Mouse (Mus musculus): ENCODE measurements around the gene Agfg2. TPM values are rescaled to one million over a fixed set of nuclear protein-coding genes. Genes with fewer than 3 reads are reported as not detected.

Agfg2 gene
- polyA plus RNA-seq, 1 experiment from 2014 or later: 22.8 TPM

GRCm38 (mm10) chr5:137682526-137682925, 2.0 kb downstream of the Agfg2 start:
- Histone ChIP-seq H3K4me2 (no peak overlapping the region), H3K4me1 (replicated peaks) (peaks cover 13% of the 10 kb centered on the region), H3K9ac (replicated peaks) (no peak overlapping the region), H3K27me3 (no peaks in the 10 kb centered on the region), H3K27ac (no peak overlapping the region), H3K4me3 (replicated peaks) (no peak overlapping the region), H3K36me3 (0 out of 2 replicates have a peak, but pooled peaks cover 14% of the 10 kb centered on the region), H3K9me3 (no peaks in the 10 kb centered on the region)
- no peak for ATAC-seq (ENCODE audit: insufficient number of reproducible peaks, insufficient read depth, low FRiP score, low TSS enrichment, low read depth)
- WGBS: 88% methylated on average over 6 of the region's 6 CpGs

- Histone ChIP-seq H3K4me1 (replicated peaks) (peaks cover 13% of the 10 kb centered on the region), H3K36me3 (peaks cover 21% of the 10 kb centered on the region; the same call in 1 of the 2 replicates), H3K27me3 (no peaks in the 10 kb centered on the region), H3K9ac (replicated peaks) (0 out of 2 replicates have a peak overlapping the region, but pooled peaks have one; percentile 18), H3K4me3 (replicated peaks) (no peak overlapping the region), H3K4me2 (no peak overlapping the region), H3K27ac (no peak overlapping the region), H3K9me3 (no peaks in the 10 kb centered on the region)
- WGBS: 89% methylated on average over 4 of the region's 4 CpGs
- ATAC-seq (ENCODE audit: insufficient number of reproducible peaks, insufficient read depth, low FRiP score, low TSS enrichment, low read depth): no peak
These were observed 4.8 kb downstream of the Agfg2 start for GRCm38 (mm10) chr5:137679726-137680125.

- H3K36me3 ChIP-seq: peaks cover 24% of the 10 kb centered on the region; the same call in 1 of the 2 replicates
- peaks cover 9% of the 10 kb centered on the region for H3K4me1 ChIP-seq (replicated peaks)
- 85% methylated on average over 3 of the region's 3 CpGs for WGBS
- no peak overlapping the region for H3K4me3 ChIP-seq (replicated peaks)
- H3K9ac ChIP-seq (replicated peaks): no peak overlapping the region
- no peak overlapping the region for H3K27ac ChIP-seq
- H3K27me3 ChIP-seq: no peaks in the 10 kb centered on the region
- H3K4me2 ChIP-seq: no peak overlapping the region
- ATAC-seq (ENCODE audit: insufficient number of reproducible peaks, insufficient read depth, low FRiP score, low TSS enrichment, low read depth): no peak
- H3K9me3 ChIP-seq: no peaks in the 10 kb centered on the region
These were observed 5.8 kb downstream of the Agfg2 start for GRCm38 (mm10) chr5:137678736-137679135.

- Histone ChIP-seq H3K4me3 (replicated peaks) (no peak overlapping the region), H3K4me2 (no peak overlapping the region), H3K36me3 (peaks cover 24% of the 10 kb centered on the region; the same call in 1 of the 2 replicates), H3K9ac (replicated peaks) (no peak overlapping the region), H3K27me3 (no peaks in the 10 kb centered on the region), H3K4me1 (replicated peaks) (peaks cover under 1% of the 10 kb centered on the region), H3K9me3 (no peaks in the 10 kb centered on the region), H3K27ac (no peak overlapping the region)
- 94% methylated on average over 8 of the region's 8 CpGs for WGBS
- ATAC-seq (ENCODE audit: insufficient number of reproducible peaks, insufficient read depth, low FRiP score, low TSS enrichment, low read depth): no peak
These were observed 6.7 kb downstream of the Agfg2 start for GRCm38 (mm10) chr5:137677859-137678258.

GRCm38 (mm10) chr5:137674786-137675185, 9.7 kb downstream of the Agfg2 start:
- Histone ChIP-seq H3K4me3 (replicated peaks) (no peak overlapping the region), H3K9me3 (no peaks in the 10 kb centered on the region), H3K36me3 (peaks cover 17% of the 10 kb centered on the region; the same call in 1 of the 2 replicates), H3K9ac (replicated peaks) (no peak overlapping the region), H3K27me3 (no peaks in the 10 kb centered on the region), H3K4me1 (replicated peaks) (peaks cover 22% of the 10 kb centered on the region), H3K4me2 (no peak overlapping the region), H3K27ac (no peak overlapping the region)
- WGBS: 94% methylated on average over 8 of the region's 8 CpGs
- ATAC-seq (ENCODE audit: insufficient number of reproducible peaks, insufficient read depth, low FRiP score, low TSS enrichment, low read depth): no peak

- Histone ChIP-seq H3K4me3 (replicated peaks) (no peak overlapping the region), H3K9me3 (no peaks in the 10 kb centered on the region), H3K36me3 (peaks cover 11% of the 10 kb centered on the region; the same call in 1 of the 2 replicates), H3K4me1 (replicated peaks) (peaks cover 22% of the 10 kb centered on the region), H3K27me3 (no peaks in the 10 kb centered on the region), H3K4me2 (no peak overlapping the region), H3K9ac (replicated peaks) (no peak overlapping the region), H3K27ac (no peak overlapping the region)
- ATAC-seq (ENCODE audit: insufficient number of reproducible peaks, insufficient read depth, low FRiP score, low TSS enrichment, low read depth): no peak
- WGBS: 91% methylated on average over 6 of the region's 6 CpGs
These were observed 11.5 kb downstream of the Agfg2 start for GRCm38 (mm10) chr5:137673015-137673414.

- no peak for ATAC-seq (ENCODE audit: insufficient number of reproducible peaks, insufficient read depth, low FRiP score, low TSS enrichment, low read depth)
- Histone ChIP-seq H3K4me1 (replicated peaks) (peaks cover 22% of the 10 kb centered on the region), H3K4me3 (replicated peaks) (no peak overlapping the region), H3K36me3 (peaks cover 15% of the 10 kb centered on the region), H3K4me2 (no peak overlapping the region), H3K27ac (peak overlapping the region; percentile 73), H3K9me3 (no peaks in the 10 kb centered on the region), H3K27me3 (no peaks in the 10 kb centered on the region), H3K9ac (replicated peaks) (no peak overlapping the region)
- 80% methylated on average over 5 of the region's 5 CpGs for WGBS
These were observed 12.2 kb downstream of the Agfg2 start for GRCm38 (mm10) chr5:137672361-137672760.

GRCm38 (mm10) chr5:137671443-137672240, 12.9 kb downstream of the Agfg2 start:
- H3K27me3 ChIP-seq: no peaks in the 10 kb centered on the region
- H3K4me1 ChIP-seq (replicated peaks): peaks cover 22% of the 10 kb centered on the region
- WGBS: 23% methylated on average over 9 of the region's 9 CpGs
- H3K9me3 ChIP-seq: no peaks in the 10 kb centered on the region
- 0 out of 2 replicates have a peak, but pooled peaks have one; percentile 42 for ATAC-seq (ENCODE audit: insufficient number of reproducible peaks, insufficient read depth, low FRiP score, low TSS enrichment, low read depth)
- no peak overlapping the region for H3K9ac ChIP-seq (replicated peaks)
- no peak overlapping the region for H3K4me3 ChIP-seq (replicated peaks)
- peak overlapping the region; percentile 73 for H3K27ac ChIP-seq
- 0 out of 2 replicates have a peak overlapping the region, but pooled peaks have one; percentile 16 for H3K4me2 ChIP-seq
- peaks cover 22% of the 10 kb centered on the region for H3K36me3 ChIP-seq

- WGBS: 96% methylated on average over 1 of the region's 1 CpGs
- peaks cover 22% of the 10 kb centered on the region for H3K4me1 ChIP-seq (replicated peaks)
- H3K27me3 ChIP-seq: no peaks in the 10 kb centered on the region
- H3K36me3 ChIP-seq: peaks cover 33% of the 10 kb centered on the region
- no peak overlapping the region for H3K9ac ChIP-seq (replicated peaks)
- no peak overlapping the region for H3K27ac ChIP-seq
- no peak overlapping the region for H3K4me3 ChIP-seq (replicated peaks)
- H3K9me3 ChIP-seq: no peaks in the 10 kb centered on the region
- no peak for ATAC-seq (ENCODE audit: insufficient number of reproducible peaks, insufficient read depth, low FRiP score, low TSS enrichment, low read depth)
- H3K4me2 ChIP-seq: no peak overlapping the region
These were observed 14.3 kb downstream of the Agfg2 start for GRCm38 (mm10) chr5:137670240-137670639.

- Histone ChIP-seq H3K4me2 (no peak overlapping the region), H3K4me1 (replicated peaks) (peaks cover 22% of the 10 kb centered on the region), H3K4me3 (replicated peaks) (no peak overlapping the region), H3K27me3 (no peaks in the 10 kb centered on the region), H3K36me3 (peaks cover 37% of the 10 kb centered on the region), H3K27ac (no peak overlapping the region), H3K9ac (replicated peaks) (no peak overlapping the region), H3K9me3 (no peaks in the 10 kb centered on the region)
- ATAC-seq (ENCODE audit: insufficient number of reproducible peaks, insufficient read depth, low FRiP score, low TSS enrichment, low read depth): no peak
- 86% methylated on average over 10 of the region's 10 CpGs for WGBS
These were observed 15.6 kb downstream of the Agfg2 start for GRCm38 (mm10) chr5:137668971-137669370.

- 88% methylated on average over 9 of the region's 9 CpGs for WGBS
These were observed 21.5 kb downstream of the Agfg2 start for GRCm38 (mm10) chr5:137663057-137663456.

More at GRCm38 (mm10) chr5:137663057-137663456, 21.5 kb downstream of the Agfg2 start:
- Histone ChIP-seq H3K4me1 (replicated peaks) (no peaks in the 10 kb centered on the region), H3K36me3 (peaks cover 89% of the 10 kb centered on the region), H3K4me2 (no peak overlapping the region), H3K27me3 (no peaks in the 10 kb centered on the region), H3K27ac (no peak overlapping the region), H3K9me3 (no peaks in the 10 kb centered on the region), H3K9ac (replicated peaks) (no peak overlapping the region), H3K4me3 (replicated peaks) (no peak overlapping the region)
- ATAC-seq (ENCODE audit: insufficient number of reproducible peaks, insufficient read depth, low FRiP score, low TSS enrichment, low read depth): no peak

All from limb, embryonic 12.5 days (tissue).